Mouse (Mus musculus): ENCODE data around the gene Mr1. TPM values are rescaled to one million over a fixed set of nuclear protein-coding genes. Genes with fewer than 3 reads are reported as not detected.

Mr1 gene
- polyA plus RNA-seq, 1 experiment, result 5.2 TPM

DNA sequence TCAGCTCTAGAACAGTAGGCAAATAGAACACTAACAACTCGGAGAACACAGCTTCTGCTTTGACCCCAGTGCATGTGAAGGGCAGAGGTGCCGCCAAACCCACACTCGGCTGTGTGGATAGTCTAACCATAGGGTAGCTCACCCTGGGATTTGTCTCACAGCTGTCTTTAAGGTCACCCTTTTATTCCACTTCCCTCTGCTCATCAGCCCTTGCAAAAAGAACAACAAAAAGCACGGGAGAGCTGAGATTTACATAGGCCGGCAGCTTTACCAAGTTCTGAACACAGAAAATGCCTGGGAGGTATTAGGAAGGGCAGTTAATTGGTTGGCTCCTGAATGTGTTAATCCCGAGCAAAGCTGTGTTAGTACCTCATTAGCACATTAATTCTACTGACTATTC, 35.1 kb downstream of the Mr1 start:
- TF ChIP-seq POLR2A (IDR thresholded peaks at IDR 0.05; ENCODE audit: extremely low read depth, insufficient read depth, low read length) (no peak), CTCF (IDR thresholded peaks at IDR 0.05; ENCODE audit: extremely low read depth, insufficient read depth, low read length) (no peak)
- Histone ChIP-seq H3K4me3 (ENCODE audit: insufficient read depth, low read length) (no peak overlapping the region), H3K27ac (ENCODE audit: insufficient read depth, low read length) (no peak overlapping the region), H3K4me1 (ENCODE audit: control insufficient read depth, insufficient read depth, low read length) (peaks cover 7% of the 10 kb centered on the region)

GRCm38 (mm10) chr1:155109387-155110350, 36.9 kb downstream of the Mr1 start:
- Histone ChIP-seq H3K4me3 (ENCODE audit: insufficient read depth, low read length) (no peak overlapping the region), H3K4me1 (ENCODE audit: control insufficient read depth, insufficient read depth, low read length) (peaks cover 7% of the 10 kb centered on the region), H3K27ac (ENCODE audit: insufficient read depth, low read length) (no peak overlapping the region)
- no peak for TF ChIP-seq CTCF (IDR thresholded peaks at IDR 0.05; ENCODE audit: extremely low read depth, insufficient read depth, low read length)
- TF ChIP-seq POLR2A (IDR thresholded peaks at IDR 0.05; ENCODE audit: extremely low read depth, insufficient read depth, low read length), result no peak

GRCm38 (mm10) chr1:155108412-155108811, 38.2 kb downstream of the Mr1 start:
- Histone ChIP-seq H3K27ac (ENCODE audit: insufficient read depth, low read length) (no peak overlapping the region), H3K4me3 (ENCODE audit: insufficient read depth, low read length) (no peak overlapping the region), H3K4me1 (ENCODE audit: control insufficient read depth, insufficient read depth, low read length) (peaks cover 7% of the 10 kb centered on the region)
- no peak for TF ChIP-seq CTCF (IDR thresholded peaks at IDR 0.05; ENCODE audit: extremely low read depth, insufficient read depth, low read length)
- TF ChIP-seq POLR2A (IDR thresholded peaks at IDR 0.05; ENCODE audit: extremely low read depth, insufficient read depth, low read length), result no peak

DNA sequence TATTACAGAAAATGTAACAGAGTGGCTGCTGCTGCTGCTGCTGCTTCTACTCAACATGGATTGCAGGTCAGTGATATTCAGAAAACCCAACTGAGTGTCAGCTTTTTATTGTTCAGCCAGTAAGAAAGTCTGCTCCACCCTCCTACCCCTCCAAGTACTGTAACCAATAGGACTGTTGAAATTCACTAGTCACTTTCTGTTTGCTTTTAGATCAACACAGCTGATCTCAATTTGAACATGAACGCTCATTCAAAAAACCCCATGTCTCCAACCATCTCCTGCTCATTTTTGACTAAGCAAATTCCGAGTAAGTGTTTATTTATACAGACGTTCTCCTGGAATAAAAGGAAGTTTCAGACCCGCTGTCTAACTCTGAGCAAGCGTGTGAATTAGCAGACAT, 38.8 kb downstream of the Mr1 start:
- no peak overlapping the region for H3K4me3 ChIP-seq (ENCODE audit: insufficient read depth, low read length)
- no peak for TF ChIP-seq CTCF (IDR thresholded peaks at IDR 0.05; ENCODE audit: extremely low read depth, insufficient read depth, low read length)
- no peak for TF ChIP-seq POLR2A (IDR thresholded peaks at IDR 0.05; ENCODE audit: extremely low read depth, insufficient read depth, low read length)
- H3K4me1 ChIP-seq (ENCODE audit: control insufficient read depth, insufficient read depth, low read length), result peaks cover 7% of the 10 kb centered on the region
- no peak overlapping the region for H3K27ac ChIP-seq (ENCODE audit: insufficient read depth, low read length)

GRCm38 (mm10) chr1:155106310-155106709, 40.3 kb downstream of the Mr1 start:
- Histone ChIP-seq H3K4me3 (ENCODE audit: insufficient read depth, low read length) (no peak overlapping the region), H3K27ac (ENCODE audit: insufficient read depth, low read length) (no peak overlapping the region), H3K4me1 (ENCODE audit: control insufficient read depth, insufficient read depth, low read length) (peaks cover 7% of the 10 kb centered on the region)
- TF ChIP-seq CTCF (IDR thresholded peaks at IDR 0.05; ENCODE audit: extremely low read depth, insufficient read depth, low read length), result no peak
- no peak for TF ChIP-seq POLR2A (IDR thresholded peaks at IDR 0.05; ENCODE audit: extremely low read depth, insufficient read depth, low read length)

DNA sequence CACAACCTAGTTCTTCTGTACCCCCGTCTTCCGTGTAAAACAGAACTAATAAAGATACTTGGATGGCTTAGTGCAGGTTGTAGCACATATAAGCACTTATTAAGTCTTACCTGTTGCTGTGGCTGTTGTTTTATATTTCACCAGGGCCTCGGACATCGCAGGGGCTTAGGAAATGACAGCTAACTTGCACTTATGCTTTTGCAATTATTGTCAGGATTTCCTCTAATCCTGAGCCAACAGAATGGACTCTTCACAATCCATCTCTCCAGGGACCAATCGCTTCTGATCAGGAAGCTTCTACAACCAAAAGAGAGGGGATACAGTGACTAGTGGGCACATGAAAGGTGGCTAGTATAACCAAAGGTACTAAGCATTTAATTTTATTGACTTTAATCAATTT, 42.6 kb downstream of the Mr1 start:
- TF ChIP-seq CTCF (IDR thresholded peaks at IDR 0.05; ENCODE audit: extremely low read depth, insufficient read depth, low read length), result no peak
- TF ChIP-seq POLR2A (IDR thresholded peaks at IDR 0.05; ENCODE audit: extremely low read depth, insufficient read depth, low read length), result no peak
- no peak overlapping the region for H3K27ac ChIP-seq (ENCODE audit: insufficient read depth, low read length)
- H3K4me1 ChIP-seq (ENCODE audit: control insufficient read depth, insufficient read depth, low read length), result no peaks in the 10 kb centered on the region
- no peak overlapping the region for H3K4me3 ChIP-seq (ENCODE audit: insufficient read depth, low read length)

GRCm38 (mm10) chr1:155102631-155103030, 44.0 kb downstream of the Mr1 start:
- Histone ChIP-seq H3K4me1 (ENCODE audit: control insufficient read depth, insufficient read depth, low read length) (no peaks in the 10 kb centered on the region), H3K27ac (ENCODE audit: insufficient read depth, low read length) (no peak overlapping the region), H3K4me3 (ENCODE audit: insufficient read depth, low read length) (no peak overlapping the region)
- no peak for TF ChIP-seq CTCF (IDR thresholded peaks at IDR 0.05; ENCODE audit: extremely low read depth, insufficient read depth, low read length)

DNA sequence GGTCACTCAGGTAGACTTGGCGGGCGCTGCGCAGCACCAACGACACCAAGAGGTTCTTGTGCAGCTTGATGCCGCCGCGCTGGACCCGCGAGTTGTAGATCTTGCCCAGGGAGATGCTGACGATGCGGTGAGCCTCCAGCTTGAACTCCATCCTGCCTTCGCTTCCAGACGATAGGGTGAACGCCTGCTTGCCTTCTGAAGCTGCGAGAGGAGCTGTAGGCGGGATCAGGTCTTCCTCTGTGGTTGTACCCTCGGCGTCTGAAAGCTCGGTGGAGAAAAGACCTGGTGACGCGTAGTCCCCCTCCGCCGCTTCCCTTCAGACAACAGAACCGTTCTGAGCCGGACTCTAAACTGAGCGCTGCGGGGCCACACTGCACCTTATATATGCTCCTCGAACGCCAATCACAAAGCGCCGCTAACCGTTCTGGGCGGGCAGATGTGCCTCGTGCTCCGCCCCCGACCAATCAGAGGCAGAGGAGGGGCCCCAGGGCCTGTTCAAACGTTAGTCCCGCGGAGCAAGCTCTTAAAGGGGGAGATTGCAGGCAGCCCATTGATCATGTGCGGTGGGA, 47.2 kb downstream of the Mr1 start, which contains the start of gene Ier5:
TSS of gene Ier5 (minus strand) at position 357 of the 569 bp plus-strand sequence.
- Histone ChIP-seq H3K27ac (ENCODE audit: insufficient read depth, low read length) (peak within 1 kb of the TSS; percentile 57), H3K4me1 (ENCODE audit: control insufficient read depth, insufficient read depth, low read length) (no peaks in the 10 kb centered on the region; the same call in 1 of the 2 replicates), H3K4me3 (ENCODE audit: insufficient read depth, low read length) (peak within 1 kb of the TSS; percentile 67)
- TF ChIP-seq CTCF (IDR thresholded peaks at IDR 0.05; ENCODE audit: extremely low read depth, insufficient read depth, low read length), result no peak
- peak; percentile 100 for TF ChIP-seq POLR2A (IDR thresholded peaks at IDR 0.05; ENCODE audit: extremely low read depth, insufficient read depth, low read length)

DNA sequence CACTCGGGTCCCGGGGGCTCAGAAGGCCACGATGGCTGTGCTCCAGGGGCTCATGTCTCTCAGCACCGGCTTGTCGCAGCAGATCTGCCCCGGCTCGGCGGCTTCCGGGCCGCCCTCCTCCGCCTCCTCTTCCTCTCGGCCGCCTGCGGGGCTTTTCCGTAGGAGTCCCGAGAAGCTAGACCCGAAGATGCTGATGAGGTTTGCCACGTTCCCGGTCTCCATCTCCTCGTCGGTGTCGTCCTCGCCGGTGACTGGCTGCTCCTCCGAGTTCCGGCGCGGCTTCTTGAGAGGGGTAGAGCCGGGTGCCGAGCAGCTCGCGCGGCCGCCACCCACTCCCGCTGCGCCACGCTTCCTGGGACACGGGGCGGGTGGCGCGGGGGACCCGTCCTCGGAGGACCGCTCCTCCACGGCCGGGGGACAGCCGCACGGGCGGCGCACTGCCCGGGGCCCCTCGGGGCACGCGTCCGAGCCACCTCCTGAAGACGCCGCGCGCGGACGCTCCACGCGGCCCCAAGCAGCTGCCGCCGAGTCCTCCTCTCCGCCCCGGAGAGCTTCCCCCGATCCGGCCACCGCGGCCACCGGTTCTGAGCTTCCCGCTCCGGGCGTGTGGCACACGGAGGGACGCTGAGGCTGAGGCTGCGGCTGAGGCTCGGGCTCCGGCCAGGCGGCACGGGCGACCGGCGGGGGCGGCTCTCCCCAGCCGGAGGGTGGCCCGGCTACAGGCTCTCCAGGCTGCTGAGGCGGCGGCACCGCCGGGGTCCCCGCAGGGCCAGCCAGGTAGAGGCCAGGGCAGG, 47.9 kb downstream of the Mr1 start:
- H3K4me3 ChIP-seq (ENCODE audit: insufficient read depth, low read length), result peak overlapping the region; percentile 67
- H3K27ac ChIP-seq (ENCODE audit: insufficient read depth, low read length), result peak overlapping the region; percentile 57
- no peak for TF ChIP-seq CTCF (IDR thresholded peaks at IDR 0.05; ENCODE audit: extremely low read depth, insufficient read depth, low read length)
- no peak for TF ChIP-seq POLR2A (IDR thresholded peaks at IDR 0.05; ENCODE audit: extremely low read depth, insufficient read depth, low read length)
- peaks cover 1% of the 10 kb centered on the region; the same call in 1 of the 2 replicates for H3K4me1 ChIP-seq (ENCODE audit: control insufficient read depth, insufficient read depth, low read length)

Data from cortical plate, adult 2 months (tissue).